Mouse (Mus musculus): ENCODE measurements at regions not wholly inside any gene's neighbourhood (a gene's known extent, or its start where the extent isn't known, plus 50 kb on each side); places are given as distances from the start of the nearest gene placed in this dataset.

- no peak for DNase-seq
Measured at GRCm38 (mm10) chr15:36719241-36719640, 288.3 kb downstream of the Zfp706 start.

GRCm38 (mm10) chr15:36717835-36718234 is 289.7 kb downstream of the Zfp706 start:
- DNase-seq: no peak

DNA sequence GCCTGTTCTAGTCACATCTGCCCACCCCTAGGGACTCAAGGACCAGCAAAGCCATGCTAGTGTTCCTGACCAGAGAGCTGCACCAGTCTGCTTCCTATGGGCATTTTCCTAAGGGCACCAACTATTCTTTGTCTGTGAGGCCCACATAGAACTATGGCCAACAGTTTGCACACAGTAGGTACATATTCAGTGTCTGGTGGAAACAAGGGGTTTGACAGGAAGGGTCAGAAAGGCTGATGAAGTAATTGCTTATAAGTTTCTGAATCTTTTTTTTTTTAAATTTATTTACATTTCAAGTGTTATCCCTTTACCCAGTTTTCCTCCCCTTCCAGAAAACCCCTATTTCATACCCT is 290.9 kb downstream of the Zfp706 start:
- no peak for DNase-seq

DNA sequence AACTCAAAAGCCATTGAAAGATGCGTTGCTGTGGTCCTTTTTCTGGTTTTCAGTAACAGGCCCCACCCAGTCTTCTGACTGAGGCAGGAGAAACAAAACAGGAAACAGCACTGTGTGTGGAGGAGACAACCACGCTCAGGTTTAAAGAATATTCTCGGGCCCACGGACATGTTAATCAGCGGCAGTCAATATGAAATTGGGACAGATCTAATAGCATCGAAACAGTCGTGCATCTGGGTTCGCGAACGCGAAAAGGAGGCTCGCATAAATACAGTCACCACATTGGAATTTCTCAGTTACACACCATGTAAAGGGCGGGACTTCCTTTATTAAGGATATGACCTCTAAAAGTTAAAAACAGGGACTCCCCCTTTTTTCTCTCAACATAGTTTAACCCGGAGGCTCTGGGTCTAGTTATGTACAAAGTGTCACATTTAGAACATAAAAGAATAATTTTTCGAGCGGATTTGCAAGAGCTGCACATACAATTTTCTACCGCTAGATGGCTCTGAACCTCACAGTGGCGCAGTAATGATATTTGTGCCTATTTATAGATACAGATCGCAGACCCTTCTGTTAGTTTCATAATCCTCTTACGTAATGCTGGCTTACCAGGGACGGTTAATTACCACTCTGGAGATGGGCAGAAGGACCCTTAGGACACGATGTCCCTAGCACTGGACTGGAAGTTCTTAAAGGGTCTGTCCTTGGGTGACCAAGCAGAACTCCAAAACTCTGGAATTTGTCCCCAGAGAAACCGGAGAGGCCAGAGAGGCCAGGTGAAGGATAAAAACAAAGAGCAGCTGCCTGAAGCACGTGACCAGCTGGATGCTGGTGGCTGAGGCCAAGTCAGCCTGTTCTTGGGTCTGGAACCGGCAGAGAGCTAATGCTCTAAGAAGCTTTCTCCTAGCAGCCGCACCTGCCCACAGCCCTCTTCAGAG is 291.6 kb downstream of the Zfp706 start:
- peak; percentile 77 to 87 for DNase-seq

DNA sequence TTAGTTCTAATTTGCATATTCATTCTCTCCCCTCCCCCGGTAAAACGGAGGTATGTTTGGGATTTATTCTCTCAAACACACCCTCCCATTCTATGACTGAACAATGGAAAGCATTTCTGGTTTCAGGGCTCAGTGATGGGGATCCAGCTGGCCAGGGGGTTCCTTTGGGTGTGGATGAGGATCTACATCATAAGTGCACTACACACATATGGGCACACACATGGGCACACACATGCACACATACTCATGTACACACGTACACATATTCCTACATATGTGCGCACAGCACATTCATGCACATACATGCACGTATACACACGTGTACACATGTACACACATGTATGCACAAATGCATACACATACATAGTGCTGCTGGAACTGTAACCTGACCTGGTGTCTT is 292.4 kb downstream of the Zfp706 start:
- no peak for DNase-seq

DNA sequence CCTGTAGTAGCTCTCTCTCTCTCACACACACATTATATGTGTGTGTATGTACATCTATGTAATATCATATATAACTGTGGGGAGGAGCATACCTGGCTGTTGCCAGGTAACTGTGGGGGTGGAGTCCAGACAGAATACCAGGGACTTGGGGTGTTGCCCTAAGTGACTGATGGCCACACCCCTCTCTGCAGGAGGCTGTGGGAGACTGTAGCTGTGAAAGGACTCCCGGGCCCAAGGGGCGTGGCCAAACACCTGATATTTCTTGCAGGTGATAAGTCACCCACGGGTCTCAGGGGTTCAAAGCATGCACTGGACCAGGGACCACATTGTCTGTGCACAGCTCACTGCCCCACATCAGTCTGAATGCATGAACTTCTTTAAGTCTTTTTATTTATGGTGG is 297.8 kb downstream of the Zfp706 start:
- no peak for DNase-seq

- DNase-seq: peak; percentile 91 to 94
Measured at GRCm38 (mm10) chr15:36708471-36708870, 299.1 kb downstream of the Zfp706 start.

GRCm38 (mm10) chr15:36705990-36706389 is 301.6 kb downstream of the Zfp706 start:
- DNase-seq: peak; percentile 73

DNA sequence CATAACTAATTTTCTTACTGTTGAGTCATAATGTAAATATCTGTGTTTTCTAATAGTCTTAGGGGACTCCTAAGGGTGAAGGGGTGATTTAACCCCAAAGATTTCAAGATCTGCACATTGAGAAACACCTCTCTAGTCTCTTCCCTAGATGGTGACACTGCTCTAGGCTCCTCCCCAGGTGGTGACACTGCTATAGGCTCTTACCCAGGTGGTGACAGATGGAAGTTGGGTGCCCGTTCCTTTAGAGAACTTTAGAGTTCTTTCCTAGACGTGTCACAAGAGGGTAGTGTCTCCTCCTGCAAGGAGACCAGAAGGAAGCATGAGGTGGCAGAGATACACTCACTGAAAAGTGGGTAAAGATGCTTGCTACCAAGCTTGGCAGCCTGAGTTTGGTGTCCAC is 302.2 kb downstream of the Zfp706 start:
- no peak for DNase-seq

- DNase-seq: no peak
Measured at GRCm38 (mm10) chr15:36701846-36702245, 305.7 kb downstream of the Zfp706 start.

GRCm38 (mm10) chr15:36700196-36700595 is 307.4 kb downstream of the Zfp706 start:
- DNase-seq: peak in 1 of 2 experiments; percentile 34

DNA sequence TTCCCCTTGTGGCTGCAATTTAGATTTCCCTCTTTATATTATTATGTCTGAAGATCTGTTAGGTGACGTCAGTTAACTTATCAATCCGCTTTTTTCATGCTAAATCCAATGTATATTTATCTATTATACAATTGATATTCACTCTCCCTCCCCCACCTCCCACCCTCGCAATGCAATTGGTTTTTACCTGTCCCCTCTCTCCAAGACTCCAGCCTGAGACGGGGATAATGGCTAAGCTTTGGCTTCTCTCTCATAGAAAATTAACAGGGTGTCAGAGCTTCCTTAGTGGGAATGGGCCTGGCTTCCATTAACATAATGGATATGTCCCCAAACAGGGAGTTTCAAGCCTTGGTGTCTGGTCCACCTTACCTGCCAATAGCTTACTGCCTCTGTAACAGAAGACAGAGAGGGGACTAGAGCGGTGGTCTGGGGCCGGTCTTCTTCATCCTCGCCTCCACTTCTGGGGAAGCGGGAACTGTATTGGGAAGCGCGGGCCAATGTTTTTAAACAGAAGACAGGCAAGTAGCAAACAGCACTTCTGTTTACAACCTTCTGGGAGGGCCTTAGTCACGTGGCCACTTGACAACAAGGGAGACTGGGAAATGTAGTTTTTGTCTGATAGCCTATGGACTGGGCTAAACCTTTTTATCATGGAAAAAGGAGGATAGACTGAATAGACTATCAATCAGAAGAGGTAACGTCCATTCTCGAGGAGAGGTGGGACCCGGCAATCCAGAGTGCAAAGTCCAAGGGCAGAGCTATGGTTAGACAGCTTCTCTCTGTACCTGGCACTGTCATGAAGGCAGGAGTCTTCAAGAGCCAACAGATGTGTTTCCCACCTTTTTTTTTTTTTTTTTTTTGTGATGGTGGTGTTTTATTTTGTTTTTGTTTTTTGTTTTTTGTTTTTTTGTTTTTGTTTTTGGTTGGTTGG is 312.1 kb downstream of the Zfp706 start:
- DNase-seq: peak; percentile 54 to 70

GRCm38 (mm10) chr15:36691002-36691652 is 316.4 kb downstream of the Zfp706 start:
- no peak for DNase-seq

- no peak for DNase-seq
Measured at GRCm38 (mm10) chr15:36689881-36690280, 317.7 kb downstream of the Zfp706 start.

GRCm38 (mm10) chr15:36689301-36689700 is 318.3 kb downstream of the Zfp706 start:
- no peak for DNase-seq

GRCm38 (mm10) chr15:36688051-36688754 is 319.4 kb downstream of the Zfp706 start:
- DNase-seq: no peak

- DNase-seq: no peak
Measured at GRCm38 (mm10) chr15:36684684-36685083, 322.9 kb downstream of the Zfp706 start.

DNA sequence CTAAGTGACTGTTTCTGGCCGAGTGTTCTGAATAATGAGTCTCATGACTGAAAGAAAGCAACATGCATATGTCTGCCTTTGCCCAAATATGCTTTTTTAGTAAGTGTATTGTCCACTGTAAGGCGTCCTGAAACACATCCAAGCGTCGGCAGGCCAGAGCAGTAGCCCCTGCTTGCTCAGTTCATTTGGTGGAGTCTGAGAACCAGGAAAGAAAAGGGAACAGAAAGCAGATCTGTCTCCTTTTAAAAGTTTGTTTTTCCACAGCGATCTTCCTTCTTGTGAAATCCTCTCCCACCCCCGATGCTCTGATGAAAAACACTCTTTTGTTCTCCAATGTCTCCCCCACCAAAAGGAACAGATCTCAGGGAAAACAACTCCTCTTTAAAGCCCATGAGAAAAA is 324.7 kb downstream of the Zfp706 start:
- DNase-seq: no peak

GRCm38 (mm10) chr15:36682159-36682558 is 325.4 kb downstream of the Zfp706 start:
- no peak for DNase-seq

- DNase-seq: no peak
Measured at GRCm38 (mm10) chr15:36680361-36681140, 327.0 kb downstream of the Zfp706 start.

GRCm38 (mm10) chr15:36679577-36679976 is 328.0 kb downstream of the Zfp706 start:
- DNase-seq: no peak

- no peak for DNase-seq
Measured at GRCm38 (mm10) chr15:36669748-36670147, 337.8 kb downstream of the Zfp706 start.
